Mouse (Mus musculus): Measurements from ENCODE around the gene Gm12789.
"Not testable (repeated sequence)": the region's sequence is repeated elsewhere in the genome, so short reads cannot be mapped to it uniquely, and the experiment has no call there.

The Gm12789 gene

GRCm38 (mm10) chr4:101986326-101986725, at the start of gene Gm12789:
Gene Gm12789, plus strand, starts transcription at chr4:101986626.
- not testable (repeated sequence) for DNase-seq (ENCODE audit: low read depth)

DNA sequence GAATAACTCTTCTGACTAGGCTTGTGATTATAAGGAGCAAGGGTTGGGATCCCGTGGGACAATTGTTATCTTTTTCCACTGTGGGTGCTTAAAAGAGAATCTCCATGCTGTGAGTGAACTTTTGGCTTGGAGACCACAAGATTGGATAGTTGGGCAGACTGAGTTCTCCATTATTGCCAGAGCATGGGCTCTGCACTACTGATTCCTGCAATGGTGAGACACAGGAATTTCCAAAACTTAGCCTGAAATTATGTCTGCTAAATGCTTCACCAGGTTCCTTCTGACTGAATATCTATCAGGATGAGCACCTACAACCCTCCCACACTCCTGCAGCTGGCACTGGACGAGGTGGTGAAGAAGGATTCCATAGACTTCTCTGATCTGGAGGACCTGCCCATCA, 46.3 kb upstream of the Gm12789 start, which contains the start of gene Gm12794:
Gene Gm12794 (plus strand): TSS at position 301 of the 400 bp plus-strand sequence.
- not testable (repeated sequence) for DNase-seq (ENCODE audit: low read depth)

DNA sequence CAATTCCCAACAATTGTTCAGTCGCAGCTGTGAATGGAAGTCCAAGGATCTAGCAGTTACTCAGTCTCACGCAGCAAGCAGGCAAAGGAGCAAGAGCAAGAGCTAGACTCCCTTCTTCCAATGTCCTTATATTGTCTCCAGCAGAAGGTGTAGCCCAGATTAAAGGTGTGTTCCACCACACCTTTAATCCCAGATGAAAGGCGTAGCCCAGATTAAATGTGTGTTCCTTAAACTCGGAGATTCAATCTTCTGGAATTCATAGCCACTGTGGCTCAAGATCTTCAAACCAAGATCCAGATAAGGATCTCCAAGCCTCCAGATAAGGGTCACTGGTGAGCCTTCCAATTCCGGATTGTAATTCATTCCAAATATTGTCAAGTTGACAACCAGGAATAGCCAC, 5.5 kb upstream of the Gm12789 start, which contains the start of gene Gm12790:
Gene Gm12790 (minus strand): TSS at position 101 of the 400 bp plus-strand sequence.
- DNase-seq (ENCODE audit: low read depth) = not testable (repeated sequence)

- no peak for DNase-seq (ENCODE audit: low read depth)
These were observed 748 bp upstream of the Gm12789 start for GRCm38 (mm10) chr4:101985678-101986077.

DNA sequence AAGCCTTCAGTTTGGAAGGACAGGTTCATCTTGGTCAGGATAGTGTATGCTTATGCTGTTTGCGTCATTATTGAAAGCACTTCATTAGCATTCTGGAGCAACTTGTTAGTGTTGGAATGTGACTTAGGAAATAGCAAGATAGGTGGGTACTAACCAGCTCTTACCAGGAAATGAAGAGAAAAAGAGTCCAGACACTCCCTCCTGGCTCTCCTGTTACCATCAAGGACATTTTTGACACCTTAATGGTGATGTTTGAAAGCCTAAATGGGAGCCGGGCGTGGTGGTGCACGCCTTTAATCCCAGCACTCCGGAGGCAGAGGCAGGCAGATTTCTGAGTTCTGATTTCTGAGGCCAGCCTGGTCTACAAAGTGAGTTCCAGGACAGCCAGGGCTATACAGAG, 11.0 kb downstream of the Gm12789 start:
- DNase-seq (ENCODE audit: low read depth) = no peak

- DNase-seq (ENCODE audit: low read depth) = peak; percentile 13
These were observed 12.0 kb downstream of the Gm12789 start for GRCm38 (mm10) chr4:101998267-101998922.

DNA sequence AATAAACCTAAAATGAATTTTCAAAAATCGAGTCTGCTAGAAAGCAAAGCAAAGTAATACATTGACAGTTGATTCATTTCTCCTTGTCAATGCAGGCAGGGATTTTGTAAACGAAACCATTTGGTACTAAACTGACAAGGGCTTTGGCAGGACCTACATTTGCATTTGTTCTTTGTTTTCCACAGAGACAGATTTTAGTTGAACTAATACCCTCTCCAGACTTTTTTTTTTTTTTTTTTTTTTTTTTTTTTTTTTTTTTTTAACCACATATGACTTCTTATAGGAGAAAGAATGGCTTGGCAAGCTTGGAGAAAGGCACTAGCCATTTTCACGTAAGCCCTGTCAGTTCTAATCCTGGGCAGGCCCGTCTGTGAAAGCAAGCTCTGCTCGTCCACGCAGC, 40.2 kb downstream of the Gm12789 start:
- DNase-seq (ENCODE audit: low read depth) = no peak

All from fibroblast of lung, adult 2 months (primary cell).